ENCODE assay signal across 18 mouse cellular contexts in the genomic region with DNA sequence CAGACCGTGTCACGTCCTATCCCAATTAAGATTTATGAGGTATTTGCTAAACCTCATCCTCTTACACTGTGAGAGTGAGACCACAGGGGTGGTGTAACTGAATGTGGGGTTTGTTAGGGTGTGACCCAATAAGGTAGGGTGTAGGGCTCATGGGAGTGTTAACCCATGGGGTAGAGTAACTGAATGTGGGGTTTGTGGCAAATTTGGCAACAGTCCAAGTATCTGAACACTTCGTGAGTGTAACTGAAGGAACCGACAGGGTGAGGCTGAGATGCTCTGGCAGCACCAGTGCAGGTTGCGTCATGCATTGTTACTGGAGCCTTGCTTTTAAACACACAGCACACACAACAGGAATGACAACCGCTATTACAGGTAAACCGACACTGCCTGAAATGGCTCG.
A peak's percentile ranks its signal among the peaks of the same experiment; 100 is the strongest.
DNase-seq lines count a peak whose midpoint lies in the region; ATAC-seq and TF ChIP-seq lines count a peak whose summit lies in the region.
"Had no signal": no experiment of that assay in that cellular context is flagged by ENCODE, and none has a peak within 500 bp of the region (broad histone marks: within the 10 kb centered on the region; RNA-seq: fewer than 3 reads in every experiment).

No protein-coding gene starts in this region.

- DNase-seq in embryonic facial prominence, embryonic 10.5 days (ENCODE audit: low spot score): no peak
- DNase-seq in limb, embryonic 14.5 days (ENCODE audit: low spot score): peak; percentile 12
- DNase-seq in limb, embryonic 10.5 days (ENCODE audit: low spot score): no peak
- peak; percentile 84 for DNase-seq in embryonic facial prominence, embryonic 14.5 days (ENCODE audit: low spot score)
- DNase-seq in kidney, adult 18-20 months: no peak
- DNase-seq: adrenal gland, postnatal 10 days; cerebellum, adult 11 months; cerebellum, adult 8-10 months; cerebellum, postnatal 14 days; gastrocnemius, postnatal 36 days; heart, postnatal 10 days had no signal

- no peak overlapping the region for H3K4me3 ChIP-seq in embryonic facial prominence, embryonic 13.5 days
- H3K4me3 ChIP-seq in embryonic facial prominence, embryonic 10.5 days: no peak overlapping the region
- no peak overlapping the region for H3K4me3 ChIP-seq in limb, embryonic 14.5 days (replicated peaks; ENCODE audit: low read length)
- no peak overlapping the region for H3K4me3 ChIP-seq in limb, embryonic 10.5 days
- no peak overlapping the region for H3K4me3 ChIP-seq in embryonic facial prominence, embryonic 14.5 days (ENCODE audit: low read depth, low read length)
- H3K4me3 ChIP-seq in kidney, embryonic 16.5 days (ENCODE audit: low read length): no peak overlapping the region
- H3K4me3 ChIP-seq: forebrain, embryonic 15.5 days; heart, embryonic 13.5 days; hindbrain, embryonic 10.5 days; intestine, embryonic 15.5 days had no signal

- no peaks in the 10 kb centered on the region for H3K9me3 ChIP-seq in embryonic facial prominence, embryonic 13.5 days
- no peaks in the 10 kb centered on the region for H3K9me3 ChIP-seq in embryonic facial prominence, embryonic 10.5 days
- H3K9me3 ChIP-seq in limb, embryonic 14.5 days (ENCODE audit: control insufficient read depth, low read length): no peaks in the 10 kb centered on the region
- no peaks in the 10 kb centered on the region for H3K9me3 ChIP-seq in limb, embryonic 10.5 days (replicated peaks)
- H3K9me3 ChIP-seq in embryonic facial prominence, embryonic 14.5 days (ENCODE audit: control insufficient read depth, low read length): no peaks in the 10 kb centered on the region
- H3K9me3 ChIP-seq in kidney, embryonic 16.5 days (ENCODE audit: low read length): no peaks in the 10 kb centered on the region
- H3K9me3 ChIP-seq: forebrain, embryonic 15.5 days; hindbrain, embryonic 10.5 days; intestine, embryonic 15.5 days had no signal

- H3K27me3 ChIP-seq in embryonic facial prominence, embryonic 13.5 days: no peaks in the 10 kb centered on the region
- no peaks in the 10 kb centered on the region for H3K27me3 ChIP-seq in embryonic facial prominence, embryonic 10.5 days (replicated peaks; ENCODE audit: low read depth, poor library complexity, severe bottlenecking)
- no peaks in the 10 kb centered on the region for H3K27me3 ChIP-seq in limb, embryonic 14.5 days (ENCODE audit: control insufficient read depth, insufficient read depth, low read length)
- H3K27me3 ChIP-seq in limb, embryonic 10.5 days (ENCODE audit: low read depth, poor library complexity, severe bottlenecking): no peaks in the 10 kb centered on the region
- no peaks in the 10 kb centered on the region for H3K27me3 ChIP-seq in embryonic facial prominence, embryonic 14.5 days (replicated peaks; ENCODE audit: control insufficient read depth, insufficient read depth, low read length)
- H3K27me3 ChIP-seq in kidney, embryonic 16.5 days (ENCODE audit: insufficient read depth, low read length): no peaks in the 10 kb centered on the region
- H3K27me3 ChIP-seq: heart, embryonic 13.5 days; intestine, embryonic 15.5 days had no signal

- H3K36me3 ChIP-seq in embryonic facial prominence, embryonic 13.5 days: no peaks in the 10 kb centered on the region
- no peaks in the 10 kb centered on the region for H3K36me3 ChIP-seq in embryonic facial prominence, embryonic 10.5 days (replicated peaks)
- H3K36me3 ChIP-seq in limb, embryonic 14.5 days (ENCODE audit: control insufficient read depth, insufficient read depth, low read length): no peaks in the 10 kb centered on the region
- no peaks in the 10 kb centered on the region for H3K36me3 ChIP-seq in limb, embryonic 10.5 days
- no peaks in the 10 kb centered on the region for H3K36me3 ChIP-seq in embryonic facial prominence, embryonic 14.5 days (ENCODE audit: control insufficient read depth, insufficient read depth, low read length)
- H3K36me3 ChIP-seq in kidney, embryonic 16.5 days (ENCODE audit: insufficient read depth, low read length): no peaks in the 10 kb centered on the region
- H3K36me3 ChIP-seq: forebrain, embryonic 15.5 days; heart, embryonic 13.5 days; hindbrain, embryonic 10.5 days; intestine, embryonic 15.5 days had no signal

- H3K4me2 ChIP-seq in embryonic facial prominence, embryonic 13.5 days: no peak overlapping the region
- H3K4me2 ChIP-seq in limb, embryonic 14.5 days (replicated peaks; ENCODE audit: low read depth, low read length, severe bottlenecking): no peak overlapping the region
- H3K4me2 ChIP-seq in embryonic facial prominence, embryonic 14.5 days (ENCODE audit: low read depth, low read length): no peak overlapping the region
- H3K4me2 ChIP-seq in kidney, embryonic 16.5 days (replicated peaks; ENCODE audit: low read depth, low read length): no peak overlapping the region
- H3K4me2 ChIP-seq: forebrain, embryonic 15.5 days; heart, embryonic 13.5 days; hindbrain, embryonic 14.5 days; intestine, embryonic 15.5 days had no signal

- H3K4me1 ChIP-seq in embryonic facial prominence, embryonic 13.5 days: peaks cover 5% of the 10 kb centered on the region; the same call in 1 of the 2 replicates
- no peaks in the 10 kb centered on the region for H3K4me1 ChIP-seq in embryonic facial prominence, embryonic 10.5 days
- no peaks in the 10 kb centered on the region for H3K4me1 ChIP-seq in limb, embryonic 14.5 days (ENCODE audit: control insufficient read depth, insufficient read depth, low read length)
- H3K4me1 ChIP-seq in limb, embryonic 10.5 days: no peaks in the 10 kb centered on the region
- no peaks in the 10 kb centered on the region for H3K4me1 ChIP-seq in embryonic facial prominence, embryonic 14.5 days (ENCODE audit: control insufficient read depth, insufficient read depth, low read length)
- no peaks in the 10 kb centered on the region for H3K4me1 ChIP-seq in kidney, embryonic 16.5 days (ENCODE audit: insufficient read depth, low read length)
- H3K4me1 ChIP-seq: heart, embryonic 13.5 days; hindbrain, embryonic 10.5 days; intestine, embryonic 15.5 days had no signal

- WGBS in embryonic facial prominence, embryonic 13.5 days: 65% methylated on average over 8 of the region's 8 CpGs
- 87% methylated on average over 8 of the region's 8 CpGs for WGBS in embryonic facial prominence, embryonic 10.5 days
- 44% methylated on average over 8 of the region's 8 CpGs for WGBS in limb, embryonic 14.5 days
- WGBS in limb, embryonic 10.5 days: 86% methylated on average over 8 of the region's 8 CpGs
- 61% methylated on average over 8 of the region's 8 CpGs for WGBS in embryonic facial prominence, embryonic 14.5 days
- WGBS in kidney, embryonic 16.5 days: 77% methylated on average over 8 of the region's 8 CpGs

- no peak overlapping the region for H3K9ac ChIP-seq in embryonic facial prominence, embryonic 13.5 days
- H3K9ac ChIP-seq in limb, embryonic 14.5 days (ENCODE audit: low read depth, low read length, severe bottlenecking): no peak overlapping the region
- no peak overlapping the region for H3K9ac ChIP-seq in embryonic facial prominence, embryonic 14.5 days (ENCODE audit: low read depth, low read length)
- no peak overlapping the region for H3K9ac ChIP-seq in kidney, embryonic 16.5 days (replicated peaks; ENCODE audit: low read length)
- H3K9ac ChIP-seq: forebrain, embryonic 15.5 days; heart, embryonic 13.5 days; hindbrain, embryonic 14.5 days; intestine, embryonic 15.5 days had no signal

- TF ChIP-seq POLR2A in limb, embryonic 14.5 days (IDR thresholded peaks at IDR 0.05; ENCODE audit: borderline replicate concordance, extremely low read depth, insufficient read depth, insufficient read length): no peak

- no peak overlapping the region for H3K27ac ChIP-seq in embryonic facial prominence, embryonic 13.5 days
- H3K27ac ChIP-seq in embryonic facial prominence, embryonic 10.5 days (replicated peaks): no peak overlapping the region
- no peak overlapping the region for H3K27ac ChIP-seq in limb, embryonic 14.5 days (replicated peaks; ENCODE audit: low read depth, low read length)
- no peak overlapping the region for H3K27ac ChIP-seq in limb, embryonic 10.5 days
- no peak overlapping the region for H3K27ac ChIP-seq in embryonic facial prominence, embryonic 14.5 days (replicated peaks; ENCODE audit: low read depth, low read length)
- H3K27ac ChIP-seq in kidney, embryonic 16.5 days (ENCODE audit: low read length): no peak overlapping the region
- H3K27ac ChIP-seq: forebrain, embryonic 15.5 days; heart, embryonic 13.5 days; hindbrain, embryonic 10.5 days; hindbrain, embryonic 14.5 days; intestine, embryonic 15.5 days had no signal

- peak; percentile 59; the same call in 1 of the 2 replicates for ATAC-seq in embryonic facial prominence, embryonic 13.5 days (ENCODE audit: insufficient number of reproducible peaks, insufficient read depth, low FRiP score, low TSS enrichment, low read depth)
- no peak for ATAC-seq in limb, embryonic 14.5 days (ENCODE audit: low FRiP score, low read depth)
- ATAC-seq in embryonic facial prominence, embryonic 14.5 days (ENCODE audit: low read depth): peak; percentile 85; the same call in 1 of the 2 replicates
- ATAC-seq in kidney, embryonic 16.5 days (ENCODE audit: low FRiP score, low TSS enrichment): no peak
- ATAC-seq: forebrain, embryonic 15.5 days; intestine, embryonic 15.5 days had no signal

Comparison
In these comparisons a context has a peak if more than half of its experiments do, and no peak if none do; other contexts are left out.
1. DNase-seq: peak in limb, embryonic 14.5 days (single experiment) and embryonic facial prominence, embryonic 14.5 days (single experiment); none in embryonic facial prominence, embryonic 10.5 days (single experiment), limb, embryonic 10.5 days (single experiment) and kidney, adult 18-20 months (single experiment).
2. ATAC-seq: peak in embryonic facial prominence, embryonic 13.5 days (single experiment) and embryonic facial prominence, embryonic 14.5 days (single experiment); none in limb, embryonic 14.5 days (single experiment) and kidney, embryonic 16.5 days (single experiment).